Mouse (Mus musculus) embryonic facial prominence, embryonic 14.5 days (tissue): ENCODE results near the gene Cers4. TPM values are rescaled to one million over a fixed set of nuclear protein-coding genes. Genes with fewer than 3 reads are reported as not detected.

Source experiments
- ATAC-seq: fragments of 200-750 bp; cut with Nextera tagmentation; 2 replicates; pipeline ENCODE4 v1.8.0; 2017; ENCODE audit warnings: low read depth, moderate number of reproducible peaks, moderate TSS enrichment
- DNase-seq: peaks from one replicate; pipeline ENCODE4 v3.0.0-alpha.2; 2015; ENCODE audit warnings: low spot score
- H3K27ac ChIP-seq: fragments of 300-500 bp; sonication (generic); replicated peaks from 2 replicates; pipeline ENCODE4 v1.5.1; 2014; ENCODE audit warnings: low read depth, mild to moderate bottlenecking, low read length, moderate library complexity
- H3K27me3 ChIP-seq: fragments of 300-500 bp; sonication (generic); replicated peaks from 2 replicates; pipeline ENCODE4 v1.6.1; 2014; ENCODE audit warnings: low read length; ENCODE audit not compliant: control insufficient read depth, insufficient read depth
- H3K36me3 ChIP-seq: fragments of 300-500 bp; sonication (generic); 2 replicates; pipeline ENCODE4 v1.6.1; 2014; ENCODE audit warnings: low read length, mixed read lengths; ENCODE audit not compliant: control insufficient read depth, insufficient read depth
- H3K4me1 ChIP-seq: fragments of 300-500 bp; sonication (generic); 2 replicates; pipeline ENCODE4 v1.6.1; 2014; ENCODE audit warnings: antibody characterized with exemption, low read length; ENCODE audit not compliant: control insufficient read depth, insufficient read depth
- H3K4me2 ChIP-seq: fragments of 300-500 bp; sonication (generic); 2 replicates; pipeline ENCODE4 v1.6.1; 2014; ENCODE audit warnings: low read depth, mild to moderate bottlenecking, low read length, moderate library complexity, mixed read lengths
- H3K4me3 ChIP-seq: fragments of 300-500 bp; sonication (generic); 2 replicates; pipeline ENCODE4 v1.5.1; 2014; ENCODE audit warnings: low read depth, mild to moderate bottlenecking, low read length
- H3K9ac ChIP-seq: fragments of 300-500 bp; sonication (generic); 2 replicates; pipeline ENCODE4 v1.6.1; 2014; ENCODE audit warnings: low read depth, mild to moderate bottlenecking, low read length, moderate library complexity, mixed read lengths
- H3K9me3 ChIP-seq: fragments of 300-500 bp; sonication (generic); 2 replicates; pipeline ENCODE4 v1.6.1; 2016; ENCODE audit warnings: low read length; ENCODE audit not compliant: control insufficient read depth
- WGBS: fragments of 180-500 bp; shearing (Covaris S2); extraction: QIAGEN DNeasy Blood & Tissue Kit; methylation state at CpG from one replicate; pipeline ENCODE4 v1.1.7; 2014; 5-methylcytosine and 5-hydroxymethylcytosine counted together
- polyA plus RNA-seq: library from polyadenylated mRNA; unstranded; fragments of >200 nt; fragmentation: Nextera tagmentation; extraction: Ambion mirVana; gene quantifications from 2 replicates; pipeline ENCODE4 v1.2.1, GENCODE M21; 2014

The Cers4 gene
- polyA plus RNA-seq, 1 experiment from 2014 or later = 17.3 TPM

- Histone ChIP-seq H3K36me3 (peaks cover 14% of the 10 kb centered on the region; the same call in 1 of the 2 replicates), H3K4me1 (peaks cover 13% of the 10 kb centered on the region), H3K4me3 (no peak overlapping the region), H3K9me3 (no peaks in the 10 kb centered on the region), H3K27me3 (no peaks in the 10 kb centered on the region), H3K27ac (no peak overlapping the region), H3K9ac (no peak overlapping the region), H3K4me2 (no peak overlapping the region)
- DNase-seq (peak; percentile 61), ATAC-seq (no peak)
- WGBS = 77% methylated on average over 2 of the region's 2 CpGs
Measured at GRCm38 (mm10) chr8:4516162-4516561, 23.3 kb downstream of the Cers4 start.

DNA sequence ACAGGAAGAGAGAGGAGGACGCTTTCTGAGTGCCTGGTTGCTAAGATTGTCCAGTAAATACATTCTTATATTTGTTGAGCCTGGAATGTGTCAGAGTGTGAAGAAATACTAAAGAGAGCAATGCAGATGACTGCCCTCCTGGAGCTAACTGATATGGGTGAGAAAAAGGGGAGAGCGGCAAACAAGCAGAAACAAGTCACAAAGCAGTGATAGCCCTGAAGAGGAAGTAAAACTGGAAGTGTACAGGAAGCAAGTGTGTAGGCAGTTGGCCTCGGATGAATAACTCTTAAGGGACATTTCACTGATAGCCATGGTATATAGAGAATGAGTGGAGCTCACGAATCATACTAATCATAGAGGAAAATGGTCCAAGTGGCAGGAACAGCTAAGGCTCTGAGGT, 28.6 kb downstream of the Cers4 start:
- no peak overlapping the region for H3K4me2 ChIP-seq
- ATAC-seq (no peak), DNase-seq (no peak)
- no peak overlapping the region for H3K4me3 ChIP-seq
- no peaks in the 10 kb centered on the region for H3K27me3 ChIP-seq
- no peak overlapping the region for H3K9ac ChIP-seq
- H3K36me3 ChIP-seq = peaks cover 25% of the 10 kb centered on the region; the same call in 1 of the 2 replicates
- WGBS = 87% methylated on average over 4 of the region's 4 CpGs
- H3K4me1 ChIP-seq = no peaks in the 10 kb centered on the region
- no peaks in the 10 kb centered on the region for H3K9me3 ChIP-seq
- no peak overlapping the region for H3K27ac ChIP-seq

- H3K4me1 ChIP-seq = no peaks in the 10 kb centered on the region
- no peaks in the 10 kb centered on the region for H3K9me3 ChIP-seq
- H3K27ac ChIP-seq = no peak overlapping the region
- 95% methylated on average over 10 of the region's 10 CpGs for WGBS
- no peak for ATAC-seq
- H3K4me3 ChIP-seq = no peak overlapping the region
- H3K36me3 ChIP-seq = peaks cover 12% of the 10 kb centered on the region; the same call in 1 of the 2 replicates
- no peak overlapping the region for H3K9ac ChIP-seq
- no peak for DNase-seq
- no peak overlapping the region for H3K4me2 ChIP-seq
- no peaks in the 10 kb centered on the region for H3K27me3 ChIP-seq
Measured at GRCm38 (mm10) chr8:4523525-4523924, 30.7 kb downstream of the Cers4 start.

Other genes with a start within 250 kb of the Cers4 start
- gene Tgfbr3l, start 244.8 kb upstream of the Cers4 start, polyA plus RNA-seq = 3.3 and 5.0 TPM in 2 replicates
- 45.0 and 50.6 TPM in 2 replicates for gene Snapc2, start 239.9 kb upstream of the Cers4 start, polyA plus RNA-seq
- gene Ctxn1, start 233.8 kb upstream of the Cers4 start, polyA plus RNA-seq = 49.3 and 59.1 TPM in 2 replicates
- gene Timm44, start 217.1 kb upstream of the Cers4 start, polyA plus RNA-seq = 65.4 and 71.9 TPM in 2 replicates
- gene Ccl25, start 167.8 kb upstream of the Cers4 start, polyA plus RNA-seq = 10.2 and 11.2 TPM in 2 replicates
- 217 and 226 TPM in 2 replicates for gene Elavl1, start 167.6 kb upstream of the Cers4 start, polyA plus RNA-seq
- 14.9 and 16.5 TPM in 2 replicates for gene Zfp958, start 120.1 kb downstream of the Cers4 start, polyA plus RNA-seq